Mouse (Mus musculus) lung, postnatal 36 days (tissue): Measurements from ENCODE around the gene Kdm4b.

ENCODE experiments used
- DNase-seq: peaks from one replicate; pipeline ENCODE4 v3.0.0; 2022; ENCODE audit warnings: mixed read lengths

The Kdm4b gene

DNA sequence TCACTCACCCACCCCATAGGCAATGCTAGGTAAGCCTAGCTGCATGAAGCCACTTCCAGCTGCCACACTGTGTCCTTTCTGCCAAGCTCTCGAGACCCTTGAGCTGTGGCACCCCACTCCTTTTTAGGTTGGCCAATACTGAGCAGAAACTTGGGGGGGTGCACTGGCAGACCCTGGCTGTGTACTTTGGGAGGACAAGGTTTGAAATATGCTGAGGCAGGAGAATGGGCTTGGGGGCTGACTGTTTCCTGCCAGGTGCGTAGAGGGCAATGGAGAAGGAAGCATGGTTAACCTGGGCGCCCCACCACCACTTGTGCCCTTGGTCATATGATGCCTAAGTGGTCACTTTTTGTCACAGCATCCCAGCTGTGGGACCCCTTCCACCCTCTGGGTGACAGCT lies 118.9 kb downstream of the Kdm4b start:
- DNase-seq: no peak

DNA sequence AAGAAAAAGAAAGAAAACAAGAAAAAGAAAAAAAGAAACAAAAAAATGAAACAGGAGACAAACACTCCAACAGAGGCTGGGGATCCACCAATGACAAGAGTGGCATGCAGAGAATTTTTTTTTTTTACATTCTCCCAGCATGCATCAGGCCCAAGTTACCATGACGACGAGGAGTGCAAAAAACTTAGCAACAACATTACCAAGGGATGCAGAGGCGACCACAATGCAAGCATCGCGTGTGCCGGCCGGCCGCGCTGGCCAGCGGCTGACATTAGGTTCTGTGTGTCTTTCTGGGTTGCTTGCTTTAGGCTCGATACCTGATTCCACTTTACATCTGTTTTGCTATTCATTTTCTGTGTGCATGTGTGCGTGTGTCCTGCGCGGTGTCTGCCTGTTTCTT lies 119.5 kb downstream of the Kdm4b start:
- peak; percentile 48 for DNase-seq

DNA sequence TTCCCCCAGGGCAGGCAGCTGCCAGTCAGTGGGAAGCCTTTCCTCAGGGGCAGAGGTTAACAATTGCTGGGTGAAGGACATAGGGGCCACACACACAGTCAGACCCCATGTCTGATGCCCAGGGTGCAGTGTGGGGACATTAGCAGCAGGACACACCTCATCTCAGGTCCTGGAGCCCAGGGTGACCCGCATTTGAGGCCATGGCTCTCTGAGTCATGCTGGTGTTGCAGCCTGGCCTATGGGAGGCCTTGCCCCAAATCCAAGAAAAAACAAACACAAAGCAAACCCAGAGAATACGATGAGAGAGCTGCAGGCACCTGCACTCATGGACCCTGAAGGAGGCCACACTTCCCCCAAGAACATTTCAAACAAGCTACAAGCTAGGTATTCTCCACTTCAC lies 121.9 kb downstream of the Kdm4b start:
- no peak for DNase-seq
